10 mouse cellular contexts compared by ENCODE assay signal in genomic region chr15:31611027-31611426, GRCm38 (mm10). TPM values are rescaled to one million over a fixed set of nuclear protein-coding genes. Genes with fewer than 3 reads are reported as not detected.
DNase-seq lines count a peak whose midpoint lies in the region; ATAC-seq and TF ChIP-seq lines count a peak whose summit lies in the region.
"Had no signal": no experiment of that assay in that cellular context is flagged by ENCODE, and none has a peak within 500 bp of the region (broad histone marks: within the 10 kb centered on the region; RNA-seq: fewer than 3 reads in every experiment).

No protein-coding gene starts in this region.

- H3K4me3 ChIP-seq in lung, adult 2 months (replicated peaks; ENCODE audit: extremely low read depth, low read depth, low read length): no peak overlapping the region
- no peak overlapping the region for H3K4me3 ChIP-seq in liver, embryonic 14.5 days (ENCODE audit: insufficient read depth in 1 of 2, low read depth in 2 of 2, low read length in 2 of 2)
- H3K4me3 ChIP-seq: erythroblast, embryonic 14.5 days; limb, embryonic 13.5 days had no signal

- no peaks in the 10 kb centered on the region for H3K9me3 ChIP-seq in liver, embryonic 14.5 days (ENCODE audit: control insufficient read depth, low read length)
- H3K9me3 ChIP-seq: limb, embryonic 13.5 days had no signal

- DNase-seq in cerebellum, postnatal 14 days: peak; percentile 61 to 73
- DNase-seq in cerebellum, adult 9-10 months: no peak
- no peak for DNase-seq in lung, adult 2 months
- no peak for DNase-seq in lung, postnatal 36 days
- DNase-seq in brain, embryonic 14.5 days (ENCODE audit: low read depth): peak; percentile 81
- no peak for DNase-seq in liver, embryonic 14.5 days (ENCODE audit: low read depth in 3 of 3, low spot score in 3 of 3)
- DNase-seq in urinary bladder, adult 2 months (ENCODE audit: low spot score): no peak
- no peak for DNase-seq in urinary bladder, postnatal 14 days (ENCODE audit: low spot score)

- no peaks in the 10 kb centered on the region for H3K36me3 ChIP-seq in liver, embryonic 14.5 days (replicated peaks; ENCODE audit: control insufficient read depth, insufficient read depth, low read depth)

- no peak overlapping the region for H3K9ac ChIP-seq in liver, embryonic 14.5 days (replicated peaks)
- H3K9ac ChIP-seq: limb, embryonic 13.5 days had no signal

- no peak for TF ChIP-seq EP300 in liver, embryonic 14.5 days (IDR thresholded peaks at IDR 0.05; ENCODE audit: low read depth)

- WGBS in lung, adult 2 months: 80% methylated on average over 3 of the region's 3 CpGs
- WGBS in liver, embryonic 14.5 days (ENCODE audit: insufficient replicate concordance): 73% methylated on average over 3 of the region's 3 CpGs

- no peak overlapping the region for H3K27ac ChIP-seq in liver, embryonic 14.5 days
- H3K27ac ChIP-seq: limb, embryonic 13.5 days had no signal

- H3K4me1 ChIP-seq in lung, adult 2 months (ENCODE audit: control insufficient read depth, insufficient read depth, low read length): peaks cover 3% of the 10 kb centered on the region; the same call in 1 of the 2 replicates
- H3K4me1 ChIP-seq in liver, embryonic 14.5 days (replicated peaks; ENCODE audit: control insufficient read depth in 2 of 2, insufficient read depth in 2 of 2, low read length in 1 of 2): no peaks in the 10 kb centered on the region; a peak in 1 of 4 replicates

- no peak overlapping the region for H3K4me2 ChIP-seq in liver, embryonic 14.5 days (ENCODE audit: low read depth)
- H3K4me2 ChIP-seq: limb, embryonic 13.5 days had no signal

- no peak for TF ChIP-seq POLR2A in lung, adult 2 months (IDR thresholded peaks at IDR 0.05; ENCODE audit: borderline replicate concordance, extremely low read depth, low read depth, low read length)
- no peak for TF ChIP-seq POLR2A in brain, embryonic 14.5 days (IDR thresholded peaks at IDR 0.05; ENCODE audit: borderline replicate concordance, extremely low read depth, insufficient read depth, insufficient read length, poor library complexity, severe bottlenecking)

- H3K27me3 ChIP-seq in liver, embryonic 14.5 days (ENCODE audit: control insufficient read depth, insufficient read depth, low read length): no peaks in the 10 kb centered on the region
- H3K27me3 ChIP-seq: limb, embryonic 13.5 days had no signal

- ATAC-seq in liver, embryonic 14.5 days (ENCODE audit: insufficient read depth): no peak

- peak; percentile 32; the same call in 1 of the 2 replicates for TF ChIP-seq CTCF in lung, adult 2 months (IDR thresholded peaks at IDR 0.05; ENCODE audit: insufficient read depth, low read length)
- peak; percentile 69 for TF ChIP-seq CTCF in brain, embryonic 14.5 days (IDR thresholded peaks at IDR 0.05; ENCODE audit: borderline replicate concordance, extremely low read depth, insufficient read depth, insufficient read length)
- TF ChIP-seq CTCF in liver, embryonic 14.5 days (IDR thresholded peaks at IDR 0.05; ENCODE audit: low read depth): peak; percentile 50

RNA-seq across cellular contexts. Expression of gene Fam173b, which starts 9.4 kb away (rescaled TPM):
- polyA plus RNA-seq in lung, adult 2 months (2012; rRNA removed): 5.5 and 9.3 TPM in 2 replicates
- polyA plus RNA-seq in brain, embryonic 14.5 days (2012; rRNA removed): 13.4 and 14.9 TPM in 2 replicates
- polyA plus RNA-seq in liver, embryonic 14.5 days (2012; rRNA removed): 4.8 and 6.7 TPM in 2 replicates
- 7.9 and 9.0 TPM in 2 replicates for polyA plus RNA-seq in liver, embryonic 14.5 days (2014; fragmentation: Nextera tagmentation; extraction: Ambion mirVana)
- polyA plus RNA-seq in urinary bladder, adult 2 months (2012; rRNA removed): 17.9 and 20.8 TPM in 2 replicates

RNA-seq across cellular contexts. Expression of gene Cct5, which starts 9.4 kb away (rescaled TPM):
- 50.0 and 75.7 TPM in 2 replicates for polyA plus RNA-seq in lung, adult 2 months (2012; rRNA removed)
- polyA plus RNA-seq in brain, embryonic 14.5 days (2012; rRNA removed): 354 and 372 TPM in 2 replicates
- polyA plus RNA-seq in liver, embryonic 14.5 days (2012; rRNA removed): 101 and 167 TPM in 2 replicates
- 341 and 347 TPM in 2 replicates for polyA plus RNA-seq in liver, embryonic 14.5 days (2014; fragmentation: Nextera tagmentation; extraction: Ambion mirVana)
- polyA plus RNA-seq in urinary bladder, adult 2 months (2012; rRNA removed): 207 and 215 TPM in 2 replicates

RNA-seq across cellular contexts. Expression of gene Cmbl, which starts 45.8 kb away (rescaled TPM):
- 20.6 and 34.1 TPM in 2 replicates for polyA plus RNA-seq in lung, adult 2 months (2012; rRNA removed)
- 5.3 and 7.4 TPM in 2 replicates for polyA plus RNA-seq in brain, embryonic 14.5 days (2012; rRNA removed)
- polyA plus RNA-seq in liver, embryonic 14.5 days (2012; rRNA removed): 5.1 and 5.5 TPM in 2 replicates
- polyA plus RNA-seq in liver, embryonic 14.5 days (2014; fragmentation: Nextera tagmentation; extraction: Ambion mirVana): 5.0 and 6.8 TPM in 2 replicates
- polyA plus RNA-seq in urinary bladder, adult 2 months (2012; rRNA removed): 57.5 and 62.9 TPM in 2 replicates
- polyA plus RNA-seq: erythroblast, embryonic 14.5 days had no signal

Comparison
In these comparisons a context has a peak if more than half of its experiments do, and no peak if none do; other contexts are left out.
1. DNase-seq: peak in cerebellum, postnatal 14 days (2 of 2) and brain, embryonic 14.5 days (single experiment); none in cerebellum, adult 9-10 months (single experiment), lung, adult 2 months (single experiment), lung, postnatal 36 days (single experiment), liver, embryonic 14.5 days (0 of 3), urinary bladder, adult 2 months (single experiment) and urinary bladder, postnatal 14 days (single experiment).
2. Peak in every context shown above with its lines, with median percentiles within 50 percentile points of each other: CTCF ChIP-seq.